Mouse (Mus musculus): ENCODE measurements around the gene Ccdc36.

The Ccdc36 gene

DNA sequence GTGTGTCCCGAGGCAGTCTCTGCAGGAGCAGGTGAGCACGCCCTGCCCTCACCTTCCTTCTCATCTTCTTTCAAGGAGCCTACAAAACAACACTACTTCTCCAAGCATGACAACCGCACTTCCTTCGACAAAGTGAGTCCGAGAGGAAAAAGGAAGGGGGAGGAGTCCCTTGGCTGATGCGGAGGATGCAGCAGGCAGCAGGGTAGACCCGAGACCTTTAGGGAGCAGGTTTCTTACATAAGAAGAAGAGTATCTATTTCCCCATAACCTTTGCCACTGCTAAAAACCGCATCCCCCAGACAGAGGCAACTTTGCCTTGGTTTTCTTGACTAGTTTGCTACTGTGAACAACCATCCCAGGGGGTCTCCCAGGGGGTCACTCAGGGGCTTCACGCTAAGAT, 16.8 kb upstream of the Ccdc36 start:
- no peak for DNase-seq (ENCODE audit: low read depth)

DNA sequence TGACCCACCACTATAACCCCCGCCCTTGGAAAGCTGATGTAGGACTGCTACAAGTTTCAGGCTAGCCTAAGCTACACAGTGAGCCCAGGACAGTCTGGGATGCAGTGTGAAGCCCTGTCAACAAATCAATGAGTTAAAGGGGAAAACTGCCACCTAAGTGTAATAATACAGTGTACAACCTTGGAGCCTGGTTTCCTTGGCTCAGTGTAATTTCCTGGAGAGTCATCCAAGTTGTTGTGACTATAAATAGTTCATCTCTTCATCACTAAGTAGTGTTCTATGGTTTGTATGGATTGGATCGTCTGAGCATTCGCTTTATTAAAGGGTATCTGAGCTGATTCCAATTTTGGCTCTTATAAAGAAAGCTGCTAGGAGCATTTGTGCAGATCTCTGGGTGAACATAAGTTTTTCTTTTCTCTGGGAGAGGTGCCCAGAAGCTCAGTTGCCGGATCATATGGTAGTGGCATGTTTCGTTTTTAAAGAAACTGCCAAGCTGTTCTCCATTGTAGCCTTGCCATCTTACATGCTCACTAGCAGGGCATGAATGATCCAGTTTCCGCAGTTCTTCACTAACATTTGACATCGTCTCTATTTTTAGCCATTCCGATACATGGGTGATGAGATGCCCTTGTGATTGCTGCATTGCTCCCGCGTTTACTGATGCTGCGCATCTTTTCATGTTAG, 13.1 kb upstream of the Ccdc36 start:
- peak; percentile 24 for DNase-seq (ENCODE audit: low read depth)

DNA sequence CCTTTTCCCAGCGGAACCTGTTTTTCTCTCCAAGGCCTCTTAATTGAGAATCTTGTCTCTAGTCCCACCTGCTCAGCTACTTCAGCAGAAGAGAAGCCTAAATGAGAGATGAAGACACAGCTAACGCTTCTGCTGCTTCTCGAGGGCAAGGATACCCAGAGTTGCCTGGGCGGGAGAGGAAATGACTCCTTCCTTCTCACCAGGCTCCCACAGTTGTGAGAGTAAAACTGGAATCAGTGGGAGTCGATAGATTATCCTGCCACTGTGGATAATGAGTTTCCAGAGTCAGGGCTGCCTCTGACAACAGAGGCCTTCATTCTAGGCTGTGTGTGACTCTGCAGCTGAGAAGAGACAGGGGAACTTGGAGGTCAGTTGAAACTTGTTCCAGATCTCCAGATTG, 12.2 kb upstream of the Ccdc36 start:
- DNase-seq (ENCODE audit: low read depth), result no peak

DNA sequence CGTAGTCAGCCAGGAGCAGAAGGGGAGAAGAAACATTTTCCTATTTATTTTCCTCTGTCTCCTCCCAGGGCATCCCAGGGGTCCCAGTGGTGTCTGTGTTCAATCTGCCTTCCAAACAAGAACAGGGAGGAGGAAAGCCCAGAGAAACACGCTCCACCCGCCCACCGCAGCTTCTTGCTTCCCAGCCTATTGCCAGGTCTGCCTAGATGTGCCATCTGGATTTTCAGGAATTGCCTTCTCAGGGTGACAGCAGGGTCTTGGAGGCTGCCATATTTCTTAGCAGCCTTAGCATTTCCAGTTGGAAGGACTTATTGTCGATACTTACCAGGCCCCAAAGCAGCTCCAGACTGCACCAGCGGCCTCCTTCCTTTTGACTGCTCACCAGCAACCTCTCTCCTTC, 10.9 kb upstream of the Ccdc36 start:
- no peak for DNase-seq (ENCODE audit: low read depth)

- no peak for DNase-seq (ENCODE audit: low read depth)
Observed at GRCm38 (mm10) chr9:108436182-108436581, 7.9 kb upstream of the Ccdc36 start, which contains the start of gene BC048562. Gene BC048562, plus strand, starts transcription at chr9:108436482.

GRCm38 (mm10) chr9:108431431-108432067, 3.3 kb upstream of the Ccdc36 start:
- DNase-seq (ENCODE audit: low read depth), result no peak

- peak; percentile 31 for DNase-seq (ENCODE audit: low read depth)
Observed at GRCm38 (mm10) chr9:108412221-108412620, 16.1 kb downstream of the Ccdc36 start.

GRCm38 (mm10) chr9:108411381-108411942, 16.8 kb downstream of the Ccdc36 start:
- no peak for DNase-seq (ENCODE audit: low read depth)

DNA sequence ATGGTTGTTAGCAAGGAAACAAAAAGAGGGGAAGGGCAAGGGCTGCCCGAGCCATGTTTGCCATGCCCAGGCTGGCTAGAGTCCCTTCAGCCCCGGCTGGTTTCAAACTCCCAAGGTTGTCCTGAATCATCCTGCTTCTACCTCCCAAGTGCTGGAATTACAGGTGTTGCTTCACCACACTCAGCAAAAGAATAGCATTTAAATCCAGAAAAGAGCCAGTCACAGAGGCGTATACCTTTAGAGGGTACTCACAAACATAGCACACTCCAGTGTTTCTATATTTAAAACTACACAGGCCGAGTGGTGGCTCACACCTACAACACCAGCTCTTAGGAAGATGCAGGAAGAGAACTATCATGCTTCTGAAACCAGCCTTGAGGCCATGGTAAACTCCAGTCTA, 18.7 kb downstream of the Ccdc36 start:
- DNase-seq (ENCODE audit: low read depth), result no peak

DNA sequence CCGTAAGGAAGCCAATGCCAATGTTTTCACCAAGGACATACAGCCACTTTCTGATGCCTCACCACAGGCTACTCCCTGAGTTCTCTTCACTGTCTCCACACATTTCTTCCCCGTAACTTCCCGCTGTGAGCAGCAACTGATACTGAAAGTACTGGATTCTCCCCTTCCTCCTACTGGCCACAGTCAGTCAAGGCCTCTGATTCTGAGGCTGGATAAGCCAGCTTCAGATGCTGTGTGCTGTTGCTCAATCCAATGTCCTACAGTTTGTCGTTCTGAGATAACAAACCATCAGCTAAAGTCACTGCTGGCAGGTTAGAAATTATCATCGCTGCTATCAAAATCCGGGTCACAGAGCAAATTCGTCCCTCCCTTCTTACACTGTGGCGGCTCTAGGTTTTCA, 23.8 kb downstream of the Ccdc36 start:
- peak; percentile 11 for DNase-seq (ENCODE audit: low read depth)

DNA sequence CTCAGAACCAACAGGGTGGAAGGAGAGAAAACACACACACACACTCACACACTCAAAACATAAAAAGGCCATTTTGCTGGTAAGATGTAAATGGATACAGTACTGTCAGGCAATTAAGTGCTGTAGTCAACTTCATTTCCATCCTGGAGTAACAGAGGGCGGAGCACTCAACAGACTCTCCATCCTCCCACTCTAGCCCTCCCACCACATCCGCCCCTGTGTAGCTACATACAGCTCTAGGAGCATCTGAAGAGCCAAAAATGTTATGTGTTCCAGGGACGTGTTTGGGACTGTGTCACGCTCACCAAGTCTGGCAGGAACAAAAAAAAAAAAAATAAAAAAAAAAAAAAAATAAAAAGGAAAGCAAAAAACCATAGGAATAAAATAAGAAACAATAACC, 25.2 kb downstream of the Ccdc36 start:
- no peak for DNase-seq (ENCODE audit: low read depth)

- DNase-seq (ENCODE audit: low read depth), result no peak
Observed at GRCm38 (mm10) chr9:108401186-108401960, 26.9 kb downstream of the Ccdc36 start.

- no peak for DNase-seq (ENCODE audit: low read depth)
Observed at GRCm38 (mm10) chr9:108398324-108398723, 30.0 kb downstream of the Ccdc36 start.

DNA sequence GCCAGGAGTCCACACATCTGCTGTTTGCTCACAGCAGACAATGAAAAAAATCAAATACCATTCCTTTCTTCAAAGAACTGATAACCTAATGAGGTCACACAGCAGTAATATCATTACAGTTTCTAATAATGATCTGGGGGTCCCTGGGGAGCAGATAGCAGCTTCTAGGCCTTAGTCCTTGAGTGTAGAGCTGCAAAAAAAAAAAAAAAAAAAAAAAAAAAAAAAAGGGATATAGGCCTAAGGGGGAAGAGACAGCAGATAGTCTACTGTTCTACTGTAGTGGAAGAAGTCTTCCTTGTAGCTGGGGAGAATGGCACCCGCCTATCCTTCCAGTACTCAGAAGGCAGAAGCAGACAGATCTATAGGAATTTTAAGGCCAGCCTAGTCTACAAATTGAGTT, 32.9 kb downstream of the Ccdc36 start:
- DNase-seq (ENCODE audit: low read depth), result no peak

- DNase-seq (ENCODE audit: low read depth), result no peak
Observed at GRCm38 (mm10) chr9:108394191-108394590, 34.1 kb downstream of the Ccdc36 start.

DNA sequence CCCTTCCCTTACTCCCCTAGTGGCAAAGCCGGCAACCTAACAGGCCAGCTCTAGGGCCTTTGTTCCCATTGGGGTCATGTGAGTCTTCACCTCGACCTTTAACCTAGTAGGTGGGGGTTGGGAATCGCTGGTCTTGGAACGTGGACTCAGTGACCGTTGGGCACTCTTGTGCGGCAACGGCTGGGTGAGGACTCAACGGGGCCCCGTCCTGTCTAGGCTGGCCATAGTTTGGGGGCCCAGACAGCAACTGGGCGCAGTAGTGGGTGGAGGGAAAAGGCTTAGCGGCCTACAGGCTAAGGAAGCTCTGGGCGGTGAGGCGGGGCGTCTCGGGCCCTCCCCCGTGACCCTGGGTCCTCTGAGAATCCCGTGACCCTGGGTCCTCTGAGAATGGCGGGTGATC, 35.6 kb downstream of the Ccdc36 start, which contains the start of gene 1700102P08Rik:
1700102P08Rik (plus strand) TSS at position 130 of the 400 bp plus-strand sequence.
- DNase-seq (ENCODE audit: low read depth), result no peak

GRCm38 (mm10) chr9:108389220-108389619, 39.1 kb downstream of the Ccdc36 start:
- DNase-seq (ENCODE audit: low read depth), result no peak

- no peak for DNase-seq (ENCODE audit: low read depth)
Observed at GRCm38 (mm10) chr9:108388601-108389000, 39.7 kb downstream of the Ccdc36 start.

DNA sequence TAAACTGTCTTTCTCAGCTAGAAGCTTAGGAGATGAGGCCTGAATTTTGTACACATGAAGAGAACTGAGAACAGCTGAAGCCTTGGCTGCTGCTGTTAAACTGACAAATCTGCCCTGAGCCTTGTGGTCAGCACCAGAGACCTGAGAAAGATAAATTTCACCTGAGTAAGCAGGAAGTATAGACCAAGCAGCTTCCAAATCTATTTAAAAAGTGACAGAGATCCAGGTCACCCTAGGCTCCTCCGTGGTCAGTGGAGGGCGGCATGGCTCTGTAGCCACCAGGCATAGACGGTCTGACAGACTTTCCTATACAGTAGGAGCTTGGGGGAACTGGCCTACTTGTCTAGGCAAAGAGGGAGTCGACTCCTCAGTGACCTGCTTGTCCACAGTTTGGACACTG, 41.5 kb downstream of the Ccdc36 start:
- DNase-seq (ENCODE audit: low read depth), result no peak

DNA sequence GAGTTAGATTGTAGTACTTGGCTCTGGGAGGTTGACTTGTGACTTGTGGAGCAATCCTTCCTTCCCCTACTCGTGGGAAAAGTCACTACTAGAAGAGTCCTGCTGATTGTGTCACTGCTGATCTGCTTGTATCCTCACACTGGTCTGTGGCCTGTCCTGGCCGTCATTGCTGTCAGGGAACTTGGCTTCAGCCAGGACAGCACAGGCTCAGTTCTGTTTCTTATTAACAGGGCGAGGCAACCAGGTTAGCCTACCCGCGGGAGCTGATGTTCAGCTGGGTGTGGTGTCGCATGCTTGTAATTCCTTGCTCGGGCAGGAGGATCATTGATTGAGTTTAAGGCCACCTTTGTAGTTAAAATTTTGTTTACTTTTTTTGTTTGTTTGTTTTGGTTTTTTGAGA, 43.3 kb downstream of the Ccdc36 start:
- DNase-seq (ENCODE audit: low read depth), result no peak

- no peak for DNase-seq (ENCODE audit: low read depth)
Observed at GRCm38 (mm10) chr9:108381382-108381781, 46.9 kb downstream of the Ccdc36 start.

DNA sequence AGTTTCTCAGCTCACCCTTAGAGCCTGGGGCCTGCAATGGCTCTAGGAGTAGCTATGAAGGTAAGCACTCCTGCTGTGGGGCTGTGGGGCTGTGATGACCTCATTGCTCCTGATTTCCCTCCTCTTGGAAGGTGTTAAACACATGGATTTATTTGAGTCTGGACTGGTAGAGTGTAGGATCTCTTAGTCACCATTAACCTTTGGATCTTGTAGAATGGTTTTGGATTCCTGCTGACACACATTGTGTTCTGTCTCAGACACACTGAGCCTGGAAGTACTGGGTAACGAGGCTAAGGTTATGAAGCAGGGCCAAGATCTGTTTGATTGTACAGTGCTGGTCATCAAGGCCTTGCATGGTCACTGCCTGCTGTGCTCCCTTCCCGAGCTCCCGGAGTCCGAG, 49.0 kb downstream of the Ccdc36 start:
- DNase-seq (ENCODE audit: low read depth), result no peak

DNA sequence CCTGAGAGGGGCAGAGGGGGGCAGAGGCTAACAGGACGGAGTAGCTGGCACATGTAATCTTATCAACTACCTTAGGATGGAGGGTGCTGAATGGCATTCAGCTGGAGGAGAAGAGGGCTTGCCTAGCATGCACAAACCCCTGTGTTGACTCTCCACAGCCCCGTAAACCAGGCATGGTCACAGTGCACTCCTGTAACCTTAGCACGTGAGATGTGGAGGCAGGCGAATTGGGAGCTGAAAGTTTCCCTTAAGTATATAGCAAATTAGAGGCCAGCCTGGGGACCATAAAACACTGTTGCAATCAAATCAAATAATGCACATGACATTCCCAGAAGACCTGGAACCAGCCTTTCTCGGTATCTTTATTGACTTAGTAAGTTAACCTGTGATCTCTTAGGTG, 49.5 kb downstream of the Ccdc36 start:
- DNase-seq (ENCODE audit: low read depth), result no peak
